Mouse (Mus musculus) CD8-positive naive resting alpha-beta T cell, adult 2 months (primary cell): ENCODE measurements around the gene Ptprr.

Experiments used
- DNase-seq, 2 experiments: peaks; one replicate each; pipeline ENCODE4 v3.0.0; 2022; ENCODE audit warnings: low read depth in 2 of 2, low spot score in 2 of 2

Gene Ptprr

GRCm38 (mm10) chr10:116017845-116018479 lies at the start of gene Ptprr:
Gene Ptprr (plus strand): TSS chr10:116018213.
- DNase-seq = no peak

- no peak for DNase-seq
Observed at GRCm38 (mm10) chr10:115976345-115976744, 41.7 kb upstream of the Ptprr start.

- DNase-seq = no peak
Observed at GRCm38 (mm10) chr10:115978992-115979391, 39.0 kb upstream of the Ptprr start.

GRCm38 (mm10) chr10:115980018-115980417 lies 38.0 kb upstream of the Ptprr start:
- DNase-seq = no peak

- DNase-seq = no peak
Observed at GRCm38 (mm10) chr10:115984308-115984707, 33.7 kb upstream of the Ptprr start.

- no peak for DNase-seq
Observed at GRCm38 (mm10) chr10:116001838-116002237, 16.2 kb upstream of the Ptprr start.

- no peak for DNase-seq
Observed at GRCm38 (mm10) chr10:116006675-116007074, 11.3 kb upstream of the Ptprr start.

GRCm38 (mm10) chr10:116018480-116018891 lies 473 bp downstream of the Ptprr start:
- no peak for DNase-seq

GRCm38 (mm10) chr10:116019086-116019860 lies 1.3 kb downstream of the Ptprr start:
- no peak for DNase-seq

- no peak for DNase-seq
Observed at GRCm38 (mm10) chr10:116021081-116021480, 3.1 kb downstream of the Ptprr start.

- DNase-seq = no peak
Observed at GRCm38 (mm10) chr10:116038150-116038549, 20.1 kb downstream of the Ptprr start.

GRCm38 (mm10) chr10:116075954-116076353 lies 57.9 kb downstream of the Ptprr start:
- no peak for DNase-seq

- DNase-seq = no peak
Observed at GRCm38 (mm10) chr10:116078636-116079035, 60.6 kb downstream of the Ptprr start.

- DNase-seq = no peak
Observed at GRCm38 (mm10) chr10:116079396-116079795, 61.4 kb downstream of the Ptprr start.

GRCm38 (mm10) chr10:116080841-116081240 lies 62.8 kb downstream of the Ptprr start:
- no peak for DNase-seq

- no peak for DNase-seq
Observed at GRCm38 (mm10) chr10:116083965-116084364, 66.0 kb downstream of the Ptprr start.

- DNase-seq = no peak
Observed at GRCm38 (mm10) chr10:116096466-116096865, 78.5 kb downstream of the Ptprr start.

GRCm38 (mm10) chr10:116098470-116098869 lies 80.5 kb downstream of the Ptprr start:
- no peak for DNase-seq

- no peak for DNase-seq
Observed at GRCm38 (mm10) chr10:116108176-116108575, 90.2 kb downstream of the Ptprr start.

GRCm38 (mm10) chr10:116108730-116109129 lies 90.7 kb downstream of the Ptprr start:
- no peak for DNase-seq

GRCm38 (mm10) chr10:116112868-116113267 lies 94.9 kb downstream of the Ptprr start:
- no peak for DNase-seq

- no peak for DNase-seq
Observed at GRCm38 (mm10) chr10:116113867-116114474, 96.0 kb downstream of the Ptprr start, which contains the start of gene 4933416C03Rik. Gene 4933416C03Rik (minus strand): TSS chr10:116113917.
